Mouse (Mus musculus): ENCODE data around the gene Hic1. TPM values are rescaled to one million over a fixed set of nuclear protein-coding genes. Genes with fewer than 3 reads are reported as not detected.
A peak's percentile ranks its signal among the peaks of the same experiment; 100 is the strongest.

Gene Hic1
- polyA plus RNA-seq, 1 experiment from 2014 or later: 11.0 TPM

DNA sequence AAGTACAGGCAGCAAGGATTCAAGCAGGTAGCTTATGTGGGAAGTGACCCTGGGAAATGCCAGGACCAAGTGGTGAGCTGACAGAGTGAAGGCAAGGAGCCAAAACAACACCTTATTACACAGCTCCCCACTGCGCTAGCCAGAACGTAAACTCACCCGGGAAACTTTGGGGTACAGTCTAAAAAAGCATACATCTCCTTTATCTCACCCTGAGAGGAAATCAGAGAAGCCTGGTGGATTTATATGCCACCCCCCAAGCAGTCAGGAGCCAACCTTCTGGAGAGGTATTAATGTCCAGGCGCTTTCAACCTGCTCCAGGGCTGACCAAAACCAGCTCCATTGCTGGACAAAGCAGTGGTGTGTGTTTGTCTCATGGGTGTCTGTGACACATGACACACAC is 34.6 kb upstream of the Hic1 start:
- no peaks in the 10 kb centered on the region for H3K9me3 ChIP-seq (replicated peaks)
- no peak overlapping the region for H3K9ac ChIP-seq
- ATAC-seq (replicated peaks; ENCODE audit: insufficient number of reproducible peaks, insufficient read depth, low FRiP score, low read depth): no peak
- WGBS: 59% methylated on average over 4 of the region's 4 CpGs
- H3K4me1 ChIP-seq (replicated peaks): peaks cover 52% of the 10 kb centered on the region
- H3K4me2 ChIP-seq: no peak overlapping the region
- H3K36me3 ChIP-seq: no peaks in the 10 kb centered on the region
- H3K4me3 ChIP-seq: no peak overlapping the region
- no peaks in the 10 kb centered on the region for H3K27me3 ChIP-seq
- H3K27ac ChIP-seq: no peak overlapping the region

GRCm38 (mm10) chr11:75201721-75202120 is 32.4 kb upstream of the Hic1 start:
- peaks cover 51% of the 10 kb centered on the region for H3K4me1 ChIP-seq (replicated peaks)
- H3K4me3 ChIP-seq: no peak overlapping the region
- H3K27me3 ChIP-seq: no peaks in the 10 kb centered on the region
- no peak for ATAC-seq (replicated peaks; ENCODE audit: insufficient number of reproducible peaks, insufficient read depth, low FRiP score, low read depth)
- 49% methylated on average over 8 of the region's 8 CpGs for WGBS
- no peaks in the 10 kb centered on the region for H3K9me3 ChIP-seq (replicated peaks)
- peak overlapping the region; percentile 19; the same call in 1 of the 2 replicates for H3K9ac ChIP-seq
- peak overlapping the region; percentile 44; the same call in 1 of the 2 replicates for H3K27ac ChIP-seq
- H3K36me3 ChIP-seq: no peaks in the 10 kb centered on the region
- no peak overlapping the region for H3K4me2 ChIP-seq

DNA sequence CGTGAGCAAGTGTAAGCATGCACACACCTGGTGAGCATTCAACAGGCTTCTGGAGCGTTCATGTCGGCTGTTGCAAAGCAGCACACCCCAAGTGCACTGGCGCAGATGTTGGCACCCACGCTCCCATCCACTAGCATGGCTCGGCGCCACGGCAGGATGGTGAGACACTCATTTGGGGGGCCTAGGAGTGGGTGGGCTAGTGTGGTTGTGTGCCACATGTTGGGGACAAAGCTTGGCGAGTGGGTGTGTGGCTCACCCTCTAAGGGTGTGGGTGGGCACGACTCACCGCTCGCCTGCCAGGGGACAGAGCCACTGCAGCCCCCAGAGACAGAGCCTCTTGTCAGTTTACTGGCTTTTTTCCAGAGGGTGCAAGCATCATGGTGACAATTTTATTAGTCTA is 31.6 kb upstream of the Hic1 start:
- H3K9ac ChIP-seq: no peak overlapping the region

DNA sequence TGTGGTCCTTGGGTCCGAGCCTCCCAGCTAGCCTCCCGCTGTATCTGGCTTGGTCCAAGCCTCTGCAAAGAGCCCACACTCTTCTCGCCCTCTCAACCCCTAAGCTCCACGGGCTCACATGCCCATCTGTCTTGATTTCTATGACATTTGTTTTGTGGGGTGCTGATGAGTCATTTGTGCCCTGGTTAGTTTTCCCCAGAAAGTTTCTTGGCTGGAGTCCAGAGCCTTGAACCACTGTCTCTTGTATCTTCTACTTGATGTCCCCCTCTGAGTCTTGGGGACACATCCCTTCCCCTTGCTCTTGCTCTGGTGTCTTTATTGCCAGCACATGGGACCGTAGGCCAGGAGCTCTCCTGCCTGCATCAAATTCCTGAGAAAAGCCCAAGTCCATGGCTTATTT is 30.6 kb upstream of the Hic1 start:
- no peak overlapping the region for H3K9ac ChIP-seq
- H3K4me3 ChIP-seq: no peak overlapping the region
- H3K9me3 ChIP-seq (replicated peaks): no peaks in the 10 kb centered on the region
- H3K27me3 ChIP-seq: peaks cover 14% of the 10 kb centered on the region
- WGBS: 77% methylated on average over 5 of the region's 5 CpGs
- H3K4me2 ChIP-seq: no peak overlapping the region
- peaks cover 60% of the 10 kb centered on the region for H3K4me1 ChIP-seq (replicated peaks)
- ATAC-seq (replicated peaks; ENCODE audit: insufficient number of reproducible peaks, insufficient read depth, low FRiP score, low read depth): no peak
- H3K27ac ChIP-seq: no peak overlapping the region
- no peaks in the 10 kb centered on the region for H3K36me3 ChIP-seq

More for the DNA sequence above, 31.6 kb upstream of the Hic1 start:
- Histone ChIP-seq H3K27ac (no peak overlapping the region), H3K27me3 (peaks cover 5% of the 10 kb centered on the region), H3K4me1 (replicated peaks) (peaks cover 59% of the 10 kb centered on the region), H3K9me3 (replicated peaks) (no peaks in the 10 kb centered on the region), H3K4me2 (no peak overlapping the region), H3K4me3 (no peak overlapping the region), H3K36me3 (no peaks in the 10 kb centered on the region)
- WGBS: 84% methylated on average over 12 of the region's 12 CpGs
- ATAC-seq (replicated peaks; ENCODE audit: insufficient number of reproducible peaks, insufficient read depth, low FRiP score, low read depth): no peak

DNA sequence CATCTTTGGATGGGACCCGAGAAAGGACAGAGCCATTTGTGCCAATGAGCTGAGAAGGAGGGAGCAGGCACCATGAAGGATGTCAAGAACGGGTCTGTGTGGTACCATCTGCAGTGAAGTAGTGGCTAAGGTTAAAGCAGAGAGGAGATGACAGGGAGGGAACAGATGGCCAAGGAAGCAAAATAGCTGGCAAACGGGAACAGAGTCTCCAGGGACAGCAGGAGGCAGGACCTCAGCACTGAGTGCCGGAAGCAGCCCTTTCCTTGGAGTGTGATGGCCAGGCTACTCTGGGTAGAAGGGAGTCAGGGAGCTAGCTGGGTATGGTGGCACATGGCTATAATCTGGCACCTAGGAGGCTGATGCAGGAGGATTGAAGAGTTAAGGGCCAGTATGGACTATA is 29.5 kb upstream of the Hic1 start:
- no peak overlapping the region for H3K9ac ChIP-seq
- peaks cover 60% of the 10 kb centered on the region for H3K4me1 ChIP-seq (replicated peaks)
- no peak overlapping the region for H3K27ac ChIP-seq
- 71% methylated on average over 4 of the region's 4 CpGs for WGBS
- no peaks in the 10 kb centered on the region for H3K9me3 ChIP-seq (replicated peaks)
- peaks cover 25% of the 10 kb centered on the region for H3K27me3 ChIP-seq
- no peaks in the 10 kb centered on the region for H3K36me3 ChIP-seq
- no peak overlapping the region for H3K4me3 ChIP-seq
- no peak for ATAC-seq (replicated peaks; ENCODE audit: insufficient number of reproducible peaks, insufficient read depth, low FRiP score, low read depth)
- H3K4me2 ChIP-seq: no peak overlapping the region

GRCm38 (mm10) chr11:75197956-75198355 is 28.6 kb upstream of the Hic1 start:
- Histone ChIP-seq H3K27me3 (peaks cover 29% of the 10 kb centered on the region), H3K4me3 (no peak overlapping the region), H3K9me3 (replicated peaks) (no peaks in the 10 kb centered on the region), H3K9ac (no peak overlapping the region), H3K4me1 (replicated peaks) (peaks cover 60% of the 10 kb centered on the region), H3K4me2 (no peak overlapping the region), H3K27ac (no peak overlapping the region), H3K36me3 (no peaks in the 10 kb centered on the region)
- 58% methylated on average over 7 of the region's 7 CpGs for WGBS
- ATAC-seq (replicated peaks; ENCODE audit: insufficient number of reproducible peaks, insufficient read depth, low FRiP score, low read depth): no peak

DNA sequence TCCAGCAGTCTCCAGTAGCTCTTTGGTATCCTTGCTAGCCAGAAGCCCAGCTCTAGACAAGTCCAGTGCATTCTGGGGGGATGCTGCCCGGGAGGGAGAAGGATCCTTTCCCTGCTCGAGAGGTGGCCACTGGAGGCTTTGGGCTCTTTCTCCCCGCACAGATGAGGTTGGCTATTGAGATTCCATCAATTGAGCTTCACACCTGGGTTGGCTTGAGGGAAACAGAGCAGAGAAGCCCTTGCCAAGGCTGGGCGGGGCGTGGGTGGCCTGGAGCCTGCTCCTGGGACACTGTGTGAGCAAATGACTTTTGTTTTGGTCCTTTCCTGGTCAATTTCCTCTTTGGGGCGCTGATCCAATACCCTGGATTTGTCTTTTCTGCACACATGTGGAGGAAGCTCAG is 26.8 kb upstream of the Hic1 start:
- no peaks in the 10 kb centered on the region for H3K9me3 ChIP-seq (replicated peaks)
- ATAC-seq (replicated peaks; ENCODE audit: insufficient number of reproducible peaks, insufficient read depth, low FRiP score, low read depth): no peak
- 77% methylated on average over 6 of the region's 6 CpGs for WGBS
- no peak overlapping the region for H3K4me2 ChIP-seq
- no peak overlapping the region for H3K4me3 ChIP-seq
- peaks cover 62% of the 10 kb centered on the region for H3K4me1 ChIP-seq (replicated peaks)
- H3K27ac ChIP-seq: no peak overlapping the region
- no peak overlapping the region for H3K9ac ChIP-seq
- H3K27me3 ChIP-seq: peaks cover 29% of the 10 kb centered on the region
- H3K36me3 ChIP-seq: no peaks in the 10 kb centered on the region

- Histone ChIP-seq H3K4me1 (replicated peaks) (peaks cover 61% of the 10 kb centered on the region), H3K36me3 (no peaks in the 10 kb centered on the region), H3K9me3 (replicated peaks) (no peaks in the 10 kb centered on the region), H3K27ac (peak overlapping the region; percentile 93), H3K27me3 (peaks cover 29% of the 10 kb centered on the region), H3K9ac (peak overlapping the region; percentile 71), H3K4me3 (peak overlapping the region; percentile 70), H3K4me2 (peak overlapping the region; percentile 94)
- 1% methylated on average over 39 of the region's 39 CpGs for WGBS
- no peak; the same call in 1 of the 2 replicates for ATAC-seq (replicated peaks; ENCODE audit: insufficient number of reproducible peaks, insufficient read depth, low FRiP score, low read depth)
Observed at GRCm38 (mm10) chr11:75194850-75195461, 25.6 kb upstream of the Hic1 start.

DNA sequence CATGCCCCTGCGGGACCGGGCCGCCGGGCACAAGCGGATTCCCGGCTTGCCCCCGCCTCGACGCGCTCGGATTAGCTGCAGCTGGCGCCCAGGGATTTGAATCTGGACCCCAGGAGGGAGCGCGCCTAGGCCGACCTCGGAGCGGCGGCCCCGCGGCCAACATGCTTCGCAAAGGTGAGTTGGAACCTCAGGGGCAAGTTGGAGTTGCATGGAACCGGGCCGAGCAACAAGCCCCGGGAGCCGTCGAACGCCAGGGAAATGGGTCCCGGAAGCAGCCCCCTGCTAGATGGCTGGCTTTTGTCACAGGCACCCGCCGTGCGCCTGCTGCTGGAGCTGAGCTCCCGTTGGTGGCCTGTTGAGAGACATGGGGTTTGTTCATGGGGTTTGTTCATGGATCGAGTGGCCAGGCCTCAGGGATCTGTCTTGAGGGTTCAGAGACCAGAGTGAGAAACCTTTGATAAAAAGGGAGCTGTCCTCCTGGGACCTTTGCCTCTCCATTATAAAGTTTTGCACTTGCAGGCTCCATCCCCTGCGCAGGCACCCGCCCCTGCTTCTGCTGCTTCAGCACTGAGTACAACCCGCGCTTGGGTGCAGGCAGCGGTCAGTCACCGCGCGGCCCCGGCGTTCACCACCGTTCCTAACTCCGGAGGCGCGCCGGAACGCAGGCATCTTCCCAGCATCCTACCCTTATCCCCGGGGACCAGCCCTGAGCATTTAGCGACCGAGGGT is 25.0 kb upstream of the Hic1 start:
- no peak for ATAC-seq (replicated peaks; ENCODE audit: insufficient number of reproducible peaks, insufficient read depth, low FRiP score, low read depth)
- Histone ChIP-seq H3K9ac (peak overlapping the region; percentile 71), H3K27me3 (peaks cover 29% of the 10 kb centered on the region), H3K4me1 (replicated peaks) (peaks cover 66% of the 10 kb centered on the region), H3K9me3 (replicated peaks) (no peaks in the 10 kb centered on the region), H3K27ac (peak overlapping the region; percentile 93), H3K4me2 (peak overlapping the region; percentile 94), H3K4me3 (peak overlapping the region; percentile 70), H3K36me3 (no peaks in the 10 kb centered on the region)
- under 1% methylated on average over 52 of the region's 52 CpGs for WGBS

GRCm38 (mm10) chr11:75193256-75194071 is 24.1 kb upstream of the Hic1 start, which contains the start of gene Rtn4rl1:
Gene Rtn4rl1 (plus strand): TSS chr11:75193783.
- WGBS: under 1% methylated on average over 62 of the region's 84 CpGs
- Histone ChIP-seq H3K4me1 (replicated peaks) (peaks cover 75% of the 10 kb centered on the region), H3K27ac (peak within 1 kb of the TSS; percentile 93), H3K9ac (peak within 1 kb of the TSS; percentile 71), H3K4me3 (peak within 1 kb of the TSS; percentile 70), H3K9me3 (replicated peaks) (no peaks in the 10 kb centered on the region), H3K4me2 (peak within 1 kb of the TSS; percentile 94), H3K36me3 (no peaks in the 10 kb centered on the region), H3K27me3 (peaks cover 29% of the 10 kb centered on the region)
- ATAC-seq (replicated peaks; ENCODE audit: insufficient number of reproducible peaks, insufficient read depth, low FRiP score, low read depth): peak; percentile 53

Measured in heart, embryonic 15.5 days (tissue).